Mouse (Mus musculus) ES-E14 (cell line): ENCODE measurements around the gene Cspg4.

Experiments
- CHD2 ChIP-seq: IDR thresholded peaks from 2 replicates; pipeline ENCODE4 v1.6.1; 2014; ENCODE audit warnings: mild to moderate bottlenecking, low read depth, low read length, inconsistent platforms
- HCFC1 ChIP-seq: IDR thresholded peaks from 2 replicates; pipeline ENCODE4 v1.6.1; 2012; ENCODE audit warnings: low read length, inconsistent platforms, borderline replicate concordance; ENCODE audit not compliant: insufficient read depth
- MAFK ChIP-seq: IDR thresholded peaks from 2 replicates; pipeline ENCODE4 v1.6.1; 2014; ENCODE audit warnings: mild to moderate bottlenecking, low read depth, low read length, inconsistent platforms; ENCODE audit not compliant: insufficient read depth
- ZC3H11A ChIP-seq: IDR thresholded peaks from 2 replicates; pipeline ENCODE4 v1.6.1; 2012; ENCODE audit warnings: low read depth, mild to moderate bottlenecking, inconsistent platforms, low read length, borderline replicate concordance
- ZNF384 ChIP-seq: IDR thresholded peaks from 2 replicates; pipeline ENCODE4 v1.6.1; 2012; ENCODE audit warnings: low read depth, low read length, inconsistent platforms

DNA sequence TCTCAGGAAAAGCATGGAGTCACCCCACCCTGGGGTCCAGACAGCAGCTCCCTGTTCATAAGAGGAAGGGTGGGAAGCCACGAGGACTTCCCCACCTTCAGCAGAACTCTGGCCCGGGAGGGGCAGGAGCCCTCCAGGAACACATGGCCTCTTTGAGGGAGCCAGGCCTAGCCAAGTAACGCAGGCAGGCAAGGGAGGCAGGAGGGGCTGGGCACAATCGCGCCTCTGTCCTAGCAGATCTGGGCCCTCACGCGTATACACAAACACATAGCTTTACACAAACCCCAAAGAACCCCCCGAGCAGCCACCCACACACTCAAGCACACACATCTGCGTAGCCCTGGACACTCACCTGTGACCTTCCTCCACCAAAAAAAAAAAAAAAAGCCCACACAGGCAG, 16.0 kb downstream of the Cspg4 start:
- no peak for TF ChIP-seq HCFC1
- TF ChIP-seq ZC3H11A: no peak
- TF ChIP-seq ZNF384: no peak
- TF ChIP-seq CHD2: no peak
- no peak for TF ChIP-seq MAFK
